Mouse (Mus musculus) heart, embryonic 13.5 days (tissue): ENCODE data around the gene Kalrn. TPM values are rescaled to one million over a fixed set of nuclear protein-coding genes. Genes with fewer than 3 reads are reported as not detected.

Experiments
- ATAC-seq: fragments of 200-750 bp; cut with Nextera tagmentation; 2 replicates; pipeline ENCODE4 v1.8.0; 2017; ENCODE audit warnings: moderate TSS enrichment; ENCODE audit not compliant: insufficient number of reproducible peaks, low FRiP score, low TSS enrichment; ENCODE audit errors: extremely low read depth
- H3K27ac ChIP-seq: fragments of 300-500 bp; sonication (generic); replicated peaks from 2 replicates; pipeline ENCODE4 v1.5.1; 2015; ENCODE audit warnings: moderate library complexity, mild to moderate bottlenecking, inconsistent platforms
- H3K27me3 ChIP-seq: fragments of 300-500 bp; sonication (generic); replicated peaks from 2 replicates; pipeline ENCODE4 v1.6.1; 2015; ENCODE audit warnings: mild to moderate bottlenecking, inconsistent platforms
- H3K36me3 ChIP-seq: fragments of 300-500 bp; sonication (generic); 2 replicates; pipeline ENCODE4 v1.6.1; 2015; ENCODE audit warnings: mild to moderate bottlenecking, inconsistent platforms
- H3K4me1 ChIP-seq: fragments of 300-500 bp; sonication (generic); 2 replicates; pipeline ENCODE4 v1.6.1; 2015; ENCODE audit warnings: inconsistent platforms
- H3K4me2 ChIP-seq: fragments of 300-500 bp; sonication (generic); 2 replicates; pipeline ENCODE4 v1.6.1; 2015; ENCODE audit warnings: inconsistent platforms, mild to moderate bottlenecking, moderate library complexity
- H3K4me3 ChIP-seq: fragments of 300-500 bp; sonication (generic); 2 replicates; pipeline ENCODE4 v1.5.1; 2015; ENCODE audit warnings: moderate library complexity, mild to moderate bottlenecking, inconsistent platforms
- H3K9ac ChIP-seq: fragments of 300-500 bp; sonication (generic); 2 replicates; pipeline ENCODE4 v1.6.1; 2015; ENCODE audit warnings: inconsistent platforms, mild to moderate bottlenecking, moderate library complexity
- H3K9me3 ChIP-seq: fragments of 300-500 bp; sonication (generic); 2 replicates; pipeline ENCODE4 v1.6.1; 2016; ENCODE audit warnings: inconsistent platforms
- WGBS: fragments of 180-500 bp; shearing (Covaris S2); methylation state at CpG from one replicate; pipeline ENCODE4 v1.1.7; 2015; ENCODE audit warnings: mixed read lengths; 5-methylcytosine and 5-hydroxymethylcytosine counted together
- polyA plus RNA-seq: library from polyadenylated mRNA; unstranded; fragments of >200 nt; fragmentation: Nextera tagmentation; extraction: Ambion mirVana; gene quantifications from 2 replicates; pipeline ENCODE4 v1.2.1, GENCODE M21; 2015

Gene Kalrn
- polyA plus RNA-seq, 1 experiment from 2014 or later, result 28.1 TPM

- Histone ChIP-seq H3K36me3 (no peaks in the 10 kb centered on the region), H3K9ac (no peak overlapping the region), H3K4me3 (no peak overlapping the region), H3K4me1 (peaks cover 60% of the 10 kb centered on the region), H3K9me3 (no peaks in the 10 kb centered on the region), H3K4me2 (peak overlapping the region; percentile 5; the same call in 1 of the 2 replicates), H3K27ac (peak overlapping the region; percentile 75), H3K27me3 (no peaks in the 10 kb centered on the region)
- ATAC-seq, result peak; percentile 51; the same call in 1 of the 2 replicates
- whole genome bisulfite sequencing, result 9% methylated on average over 6 of the region's 6 CpGs
These were observed 151.9 kb downstream of the Kalrn start for GRCm38 (mm10) chr16:34421473-34421872.

GRCm38 (mm10) chr16:34417966-34418365, 155.4 kb downstream of the Kalrn start:
- WGBS, result 59% methylated on average over 3 of the region's 3 CpGs
- Histone ChIP-seq H3K4me2 (no peak overlapping the region), H3K27me3 (no peaks in the 10 kb centered on the region), H3K9me3 (peaks cover 3% of the 10 kb centered on the region; the same call in 1 of the 2 replicates), H3K4me3 (no peak overlapping the region), H3K36me3 (no peaks in the 10 kb centered on the region), H3K27ac (no peak overlapping the region), H3K9ac (no peak overlapping the region), H3K4me1 (peaks cover 68% of the 10 kb centered on the region)
- no peak for ATAC-seq

- H3K4me1 ChIP-seq, result peaks cover 64% of the 10 kb centered on the region
- no peaks in the 10 kb centered on the region for H3K36me3 ChIP-seq
- 76% methylated on average over 3 of the region's 3 CpGs for WGBS
- H3K4me3 ChIP-seq, result no peak overlapping the region
- H3K27me3 ChIP-seq, result no peaks in the 10 kb centered on the region
- no peak overlapping the region for H3K27ac ChIP-seq
- no peak overlapping the region for H3K4me2 ChIP-seq
- no peak overlapping the region for H3K9ac ChIP-seq
- ATAC-seq, result no peak
- peaks cover 3% of the 10 kb centered on the region; the same call in 1 of the 2 replicates for H3K9me3 ChIP-seq
These were observed 155.9 kb downstream of the Kalrn start for GRCm38 (mm10) chr16:34417383-34417782.

- peaks cover 38% of the 10 kb centered on the region for H3K4me1 ChIP-seq
- H3K4me2 ChIP-seq, result no peak overlapping the region
- no peaks in the 10 kb centered on the region for H3K36me3 ChIP-seq
- 46% methylated on average over 7 of the region's 7 CpGs for WGBS
- no peak for ATAC-seq
- peak overlapping the region; percentile 50 for H3K27ac ChIP-seq
- peaks cover 3% of the 10 kb centered on the region; the same call in 1 of the 2 replicates for H3K9me3 ChIP-seq
- no peak overlapping the region for H3K4me3 ChIP-seq
- H3K9ac ChIP-seq, result 0 out of 2 replicates have a peak overlapping the region, but pooled peaks have one; percentile 24
- H3K27me3 ChIP-seq, result no peaks in the 10 kb centered on the region
These were observed 158.8 kb downstream of the Kalrn start for GRCm38 (mm10) chr16:34414581-34414980.

- no peak for ATAC-seq
- WGBS, result 28% methylated on average over 10 of the region's 10 CpGs
- H3K27me3 ChIP-seq, result no peaks in the 10 kb centered on the region
- H3K27ac ChIP-seq, result peak overlapping the region; percentile 50
- H3K4me3 ChIP-seq, result no peak overlapping the region
- H3K9me3 ChIP-seq, result peaks cover 3% of the 10 kb centered on the region; the same call in 1 of the 2 replicates
- no peak overlapping the region; the same call in 1 of the 2 replicates for H3K9ac ChIP-seq
- H3K4me2 ChIP-seq, result peak overlapping the region; percentile 27
- peaks cover 35% of the 10 kb centered on the region for H3K4me1 ChIP-seq
- no peaks in the 10 kb centered on the region for H3K36me3 ChIP-seq
These were observed 159.4 kb downstream of the Kalrn start for GRCm38 (mm10) chr16:34413868-34414333.

GRCm38 (mm10) chr16:34407036-34407435, 166.3 kb downstream of the Kalrn start:
- no peak overlapping the region for H3K9ac ChIP-seq
- no peaks in the 10 kb centered on the region for H3K9me3 ChIP-seq
- no peak overlapping the region for H3K4me2 ChIP-seq
- no peaks in the 10 kb centered on the region for H3K27me3 ChIP-seq
- no peak overlapping the region for H3K4me3 ChIP-seq
- no peak for ATAC-seq
- 61% methylated on average over 8 of the region's 8 CpGs for WGBS
- peaks cover 8% of the 10 kb centered on the region for H3K4me1 ChIP-seq
- no peak overlapping the region for H3K27ac ChIP-seq
- H3K36me3 ChIP-seq, result no peaks in the 10 kb centered on the region

GRCm38 (mm10) chr16:34405094-34405493, 168.2 kb downstream of the Kalrn start:
- no peak overlapping the region for H3K27ac ChIP-seq
- H3K4me2 ChIP-seq, result no peak overlapping the region
- H3K36me3 ChIP-seq, result no peaks in the 10 kb centered on the region
- H3K9me3 ChIP-seq, result no peaks in the 10 kb centered on the region
- 32% methylated on average over 5 of the region's 5 CpGs for WGBS
- peaks cover 8% of the 10 kb centered on the region for H3K4me1 ChIP-seq
- H3K27me3 ChIP-seq, result no peaks in the 10 kb centered on the region
- no peak for ATAC-seq
- H3K4me3 ChIP-seq, result no peak overlapping the region
- H3K9ac ChIP-seq, result no peak overlapping the region

GRCm38 (mm10) chr16:34401216-34401615, 172.1 kb downstream of the Kalrn start:
- ATAC-seq, result no peak
- Histone ChIP-seq H3K4me2 (no peak overlapping the region), H3K9ac (no peak overlapping the region), H3K27ac (no peak overlapping the region), H3K36me3 (no peaks in the 10 kb centered on the region), H3K27me3 (no peaks in the 10 kb centered on the region), H3K4me3 (no peak overlapping the region), H3K4me1 (peaks cover 8% of the 10 kb centered on the region), H3K9me3 (no peaks in the 10 kb centered on the region)
- WGBS, result 54% methylated on average over 1 of the region's 1 CpGs

GRCm38 (mm10) chr16:34400102-34400728, 173.1 kb downstream of the Kalrn start:
- ATAC-seq, result no peak; the same call in 1 of the 2 replicates
- WGBS, result 36% methylated on average over 13 of the region's 13 CpGs

GRCm38 (mm10) chr16:34395221-34395811, 178.0 kb downstream of the Kalrn start:
- Histone ChIP-seq H3K27me3 (no peaks in the 10 kb centered on the region), H3K9ac (no peak overlapping the region), H3K4me1 (no peaks in the 10 kb centered on the region), H3K9me3 (no peaks in the 10 kb centered on the region), H3K36me3 (no peaks in the 10 kb centered on the region), H3K4me3 (no peak overlapping the region), H3K27ac (no peak overlapping the region), H3K4me2 (no peak overlapping the region)
- no peak for ATAC-seq

More at GRCm38 (mm10) chr16:34400102-34400728, 173.1 kb downstream of the Kalrn start:
- Histone ChIP-seq H3K36me3 (no peaks in the 10 kb centered on the region), H3K9me3 (no peaks in the 10 kb centered on the region), H3K27me3 (no peaks in the 10 kb centered on the region), H3K4me1 (peaks cover 3% of the 10 kb centered on the region), H3K27ac (no peak overlapping the region), H3K4me2 (no peak overlapping the region), H3K9ac (no peak overlapping the region), H3K4me3 (no peak overlapping the region)

GRCm38 (mm10) chr16:34389520-34390271, 183.6 kb downstream of the Kalrn start:
- no peak overlapping the region for H3K4me2 ChIP-seq
- no peaks in the 10 kb centered on the region for H3K36me3 ChIP-seq
- H3K27ac ChIP-seq, result no peak overlapping the region
- 67% methylated on average over 5 of the region's 5 CpGs for WGBS
- no peaks in the 10 kb centered on the region for H3K27me3 ChIP-seq
- no peak for ATAC-seq
- peaks cover 7% of the 10 kb centered on the region; the same call in 1 of the 2 replicates for H3K4me1 ChIP-seq
- no peak overlapping the region for H3K9ac ChIP-seq
- H3K9me3 ChIP-seq, result no peaks in the 10 kb centered on the region
- H3K4me3 ChIP-seq, result no peak overlapping the region
